Mouse (Mus musculus) G1E (cell line): ENCODE measurements around the gene Zfhx2.

Experiments
- CTCF ChIP-seq: IDR thresholded peaks from 2 replicates; pipeline ENCODE4 v1.5.1; 2012; ENCODE audit warnings: low read depth, low read length, inconsistent platforms, mixed read lengths
- GATA1 ChIP-seq: IDR thresholded peaks from 2 replicates; pipeline ENCODE4 v1.6.1; 2012; ENCODE audit warnings: borderline replicate concordance, low read length, inconsistent platforms, mixed read lengths
- GATA2 ChIP-seq: IDR thresholded peaks from 2 replicates; pipeline ENCODE4 v1.6.1; 2012; ENCODE audit warnings: low read depth, low read length, inconsistent platforms, borderline replicate concordance
- POLR2AphosphoS5 ChIP-seq: IDR thresholded peaks from 2 replicates; pipeline ENCODE4 v1.6.1; 2012; ENCODE audit warnings: low read depth, low read length, inconsistent platforms; ENCODE audit not compliant: insufficient replicate concordance
- TAL1 ChIP-seq: conservative IDR thresholded peaks from 2 replicates; pipeline ENCODE4 v1.6.1; 2012; ENCODE audit warnings: low read depth, low read length, inconsistent platforms, mixed read lengths

- TF ChIP-seq CTCF (no peak), GATA2 (no peak), TAL1 (no peak), GATA1 (no peak), POLR2AphosphoS5 (no peak)
Measured at GRCm38 (mm10) chr14:55055167-55055834, 36.8 kb downstream of the Zfhx2 start.
